Mouse (Mus musculus): ENCODE measurements around the gene Acot11. TPM values are rescaled to one million over a fixed set of nuclear protein-coding genes. Genes with fewer than 3 reads are reported as not detected.
A peak's percentile ranks its signal among the peaks of the same experiment; 100 is the strongest.
"Not testable (repeated sequence)": the region's sequence is repeated elsewhere in the genome, so short reads cannot be mapped to it uniquely, and the experiment has no call there.

Acot11 gene
- polyA plus RNA-seq, 1 experiment from 2014 or later = 1.1 TPM

DNA sequence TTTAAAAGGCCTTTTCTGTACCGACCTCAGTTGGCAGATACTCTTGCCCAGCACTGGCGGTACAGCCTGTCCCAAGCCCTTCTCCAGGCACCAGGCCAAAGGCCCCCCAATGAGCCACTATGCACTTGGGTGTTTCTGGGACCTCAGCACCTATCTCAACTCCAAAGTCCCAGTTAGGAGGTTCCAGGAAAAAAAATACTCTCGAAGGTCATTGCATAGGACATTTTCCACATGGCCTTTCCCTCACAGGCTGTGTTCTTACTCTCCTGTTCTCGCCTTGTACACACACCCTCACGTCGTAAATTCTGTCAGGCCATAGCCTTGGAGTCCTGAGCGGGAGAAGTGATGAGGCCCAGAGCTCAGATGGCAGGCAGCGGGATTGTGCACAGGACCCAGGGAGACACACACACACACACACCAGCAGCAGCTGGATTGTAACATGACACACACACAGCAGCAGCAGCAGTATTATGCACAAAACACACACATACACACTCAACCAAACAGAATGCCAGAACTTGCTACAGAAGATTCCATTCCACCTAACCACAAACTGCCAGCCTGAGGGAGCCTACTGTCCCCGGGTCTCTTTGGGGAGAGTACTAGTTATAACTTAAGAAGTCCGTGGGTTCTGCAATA lies 5.8 kb downstream of the Acot11 start:
- peak; percentile 20; the same call in 1 of the 2 replicates for ATAC-seq (ENCODE audit: insufficient read depth)
- H3K36me3 ChIP-seq (ENCODE audit: insufficient read depth) = no peaks in the 10 kb centered on the region
- H3K4me1 ChIP-seq (ENCODE audit: insufficient read depth) = no peaks in the 10 kb centered on the region
- H3K27ac ChIP-seq (ENCODE audit: low read depth) = peak overlapping the region; percentile 30; the same call in 1 of the 2 replicates
- TF ChIP-seq CTCF (IDR thresholded peaks at IDR 0.05; ENCODE audit: low read depth) = no peak
- 40% methylated on average over 10 of the region's 10 CpGs for WGBS
- H3K27me3 ChIP-seq (ENCODE audit: insufficient read depth, low read length) = no peaks in the 10 kb centered on the region
- no peaks in the 10 kb centered on the region for H3K9me3 ChIP-seq (ENCODE audit: low read depth, low read length)
- H3K4me2 ChIP-seq = peak overlapping the region; percentile 57
- DNase-seq = no peak
- H3K9ac ChIP-seq = no peak overlapping the region
- peak overlapping the region; percentile 19; the same call in 1 of the 2 replicates for H3K4me3 ChIP-seq (ENCODE audit: low read depth, low read length)

DNA sequence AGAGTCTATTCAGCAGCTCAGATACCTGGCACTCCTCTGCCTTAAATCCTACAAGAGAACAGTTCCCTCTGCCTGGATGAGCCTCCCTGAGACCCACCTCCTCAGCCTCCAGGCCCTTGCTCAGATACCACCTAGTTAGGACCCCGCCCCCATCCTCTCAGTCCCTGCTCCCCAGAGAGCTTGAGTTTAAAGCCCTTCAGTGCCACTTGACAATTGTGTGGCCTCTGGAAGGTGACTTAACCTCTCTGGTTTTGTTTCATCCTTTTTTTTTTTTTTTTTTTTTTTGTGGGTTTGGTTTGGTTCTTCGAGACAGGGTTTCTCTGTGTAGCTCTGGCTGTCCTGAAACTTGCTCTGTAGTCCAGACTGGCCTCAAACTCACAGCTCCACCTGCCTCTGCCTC lies 9.5 kb downstream of the Acot11 start:
- H3K27me3 ChIP-seq (ENCODE audit: insufficient read depth, low read length) = no peaks in the 10 kb centered on the region
- H3K4me3 ChIP-seq (ENCODE audit: low read depth, low read length) = no peak overlapping the region
- H3K4me2 ChIP-seq = no peak overlapping the region
- TF ChIP-seq CTCF (IDR thresholded peaks at IDR 0.05; ENCODE audit: low read depth) = no peak
- H3K4me1 ChIP-seq (ENCODE audit: insufficient read depth) = no peaks in the 10 kb centered on the region
- H3K36me3 ChIP-seq (ENCODE audit: insufficient read depth) = no peaks in the 10 kb centered on the region
- no peaks in the 10 kb centered on the region for H3K9me3 ChIP-seq (ENCODE audit: low read depth, low read length)
- 0 out of 2 replicates have a peak overlapping the region, but pooled peaks have one; percentile 33 for H3K27ac ChIP-seq (ENCODE audit: low read depth)
- DNase-seq (no peak), ATAC-seq (ENCODE audit: insufficient read depth) (no peak)
- H3K9ac ChIP-seq = no peak overlapping the region
- WGBS = 80% methylated on average over 2 of the region's 2 CpGs

DNA sequence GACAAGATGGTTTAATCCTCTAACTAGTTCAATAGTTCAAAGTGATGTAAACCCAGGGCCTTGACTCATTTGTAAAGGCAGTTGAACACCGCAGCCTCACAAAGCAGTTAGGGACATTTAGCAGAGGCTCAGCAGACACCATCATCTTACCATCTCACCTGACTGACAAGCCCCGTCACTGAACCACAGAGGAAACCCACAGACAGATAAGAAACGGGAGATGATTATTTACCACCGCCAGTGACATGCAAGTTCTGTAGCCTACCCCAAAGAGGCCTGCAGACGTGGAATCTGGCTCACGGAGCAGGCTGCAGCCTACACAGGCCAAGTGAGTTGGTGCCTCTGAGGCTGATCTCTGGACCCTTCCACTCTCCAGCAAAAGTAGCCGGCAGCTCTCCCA lies 10.6 kb downstream of the Acot11 start:
- DNase-seq (no peak), ATAC-seq (ENCODE audit: insufficient read depth) (no peak)
- H3K27me3 ChIP-seq (ENCODE audit: insufficient read depth, low read length) = no peaks in the 10 kb centered on the region
- no peaks in the 10 kb centered on the region for H3K9me3 ChIP-seq (ENCODE audit: low read depth, low read length)
- H3K27ac ChIP-seq (ENCODE audit: low read depth) = no peak overlapping the region
- WGBS = 79% methylated on average over 7 of the region's 7 CpGs
- no peak overlapping the region for H3K4me3 ChIP-seq (ENCODE audit: low read depth, low read length)
- no peak for TF ChIP-seq CTCF (IDR thresholded peaks at IDR 0.05; ENCODE audit: low read depth)
- H3K36me3 ChIP-seq (ENCODE audit: insufficient read depth) = no peaks in the 10 kb centered on the region
- H3K4me2 ChIP-seq = no peak overlapping the region
- H3K4me1 ChIP-seq (ENCODE audit: insufficient read depth) = no peaks in the 10 kb centered on the region
- H3K9ac ChIP-seq = no peak overlapping the region

DNA sequence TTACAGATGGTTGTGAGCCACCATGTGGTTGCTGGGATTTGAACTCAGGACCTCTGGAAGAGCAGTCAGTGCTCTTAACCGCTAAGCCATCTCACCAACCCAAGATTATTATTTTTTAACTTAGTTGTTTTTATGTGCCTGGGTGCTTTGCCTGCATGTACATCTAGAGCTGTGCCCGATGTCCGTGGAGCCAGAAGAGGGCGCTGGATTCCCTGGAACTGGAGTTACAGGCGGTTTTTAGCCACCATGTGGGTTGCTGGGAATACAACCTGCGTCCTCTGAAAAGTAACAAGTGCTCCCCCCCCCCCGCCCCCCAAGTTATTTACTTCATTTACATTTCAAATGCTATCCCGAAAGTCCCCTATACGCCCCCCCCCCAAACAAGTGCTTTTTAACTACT lies 11.0 kb downstream of the Acot11 start:
- not testable (repeated sequence) for H3K36me3 ChIP-seq (ENCODE audit: insufficient read depth); DNase-seq; H3K9me3 ChIP-seq (ENCODE audit: low read depth, low read length); H3K9ac ChIP-seq; H3K27me3 ChIP-seq (ENCODE audit: insufficient read depth, low read length); H3K4me3 ChIP-seq (ENCODE audit: low read depth, low read length); ATAC-seq (ENCODE audit: insufficient read depth); H3K27ac ChIP-seq (ENCODE audit: low read depth); H3K4me1 ChIP-seq (ENCODE audit: insufficient read depth); H3K4me2 ChIP-seq
- 93% methylated on average over 9 of the region's 9 CpGs for WGBS

DNA sequence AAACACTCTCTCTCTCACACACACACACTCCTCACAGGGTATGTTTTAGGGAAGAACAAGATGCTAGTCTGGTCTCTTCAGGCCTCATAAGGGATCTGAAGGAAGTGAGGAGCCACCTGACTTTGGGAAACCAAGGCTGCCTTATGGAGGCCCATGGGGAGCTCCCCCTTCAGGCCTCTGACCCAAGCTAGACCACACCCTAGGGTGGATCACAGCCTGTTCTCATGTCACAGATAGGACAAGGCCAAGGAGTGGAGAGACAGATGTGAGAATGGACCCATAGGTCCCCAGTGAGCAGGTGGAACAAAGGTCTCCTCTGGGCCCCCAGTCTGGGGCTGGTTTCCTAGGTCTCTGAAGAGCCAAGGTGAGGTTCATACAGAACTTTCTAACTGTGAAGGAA lies 12.5 kb downstream of the Acot11 start:
- no peak overlapping the region for H3K4me2 ChIP-seq
- DNase-seq (no peak), ATAC-seq (ENCODE audit: insufficient read depth) (no peak)
- H3K9me3 ChIP-seq (ENCODE audit: low read depth, low read length) = no peaks in the 10 kb centered on the region
- TF ChIP-seq CTCF (IDR thresholded peaks at IDR 0.05; ENCODE audit: low read depth) = no peak
- peaks cover 6% of the 10 kb centered on the region; the same call in 1 of the 2 replicates for H3K4me1 ChIP-seq (ENCODE audit: insufficient read depth)
- H3K36me3 ChIP-seq (ENCODE audit: insufficient read depth) = no peaks in the 10 kb centered on the region
- no peak overlapping the region for H3K27ac ChIP-seq (ENCODE audit: low read depth)
- no peaks in the 10 kb centered on the region for H3K27me3 ChIP-seq (ENCODE audit: insufficient read depth, low read length)
- no peak overlapping the region for H3K4me3 ChIP-seq (ENCODE audit: low read depth, low read length)
- H3K9ac ChIP-seq = no peak overlapping the region

DNA sequence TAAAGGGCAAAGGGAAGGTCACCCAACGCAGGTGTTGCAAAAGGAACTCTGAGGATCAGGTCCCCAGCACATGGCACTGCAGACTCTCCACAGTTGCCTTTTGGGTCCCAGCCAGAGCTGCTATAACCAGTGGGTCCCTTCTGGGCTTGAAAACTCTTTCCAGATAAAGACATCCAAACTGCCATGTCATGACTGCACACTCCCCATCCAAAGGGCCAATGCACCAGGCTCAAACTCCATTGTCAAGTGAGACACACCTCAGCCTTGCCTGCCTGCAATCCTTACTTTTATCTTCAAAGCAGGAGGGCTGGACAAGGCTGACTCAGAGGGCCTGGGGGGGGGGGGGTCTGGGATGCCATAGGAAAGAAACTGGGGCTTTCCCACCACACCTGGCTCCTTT lies 13.9 kb downstream of the Acot11 start:
- Histone ChIP-seq H3K27me3 (ENCODE audit: insufficient read depth, low read length) (no peaks in the 10 kb centered on the region), H3K9ac (no peak overlapping the region), H3K4me1 (ENCODE audit: insufficient read depth) (peaks cover 18% of the 10 kb centered on the region), H3K9me3 (ENCODE audit: low read depth, low read length) (no peaks in the 10 kb centered on the region), H3K4me3 (ENCODE audit: low read depth, low read length) (no peak overlapping the region), H3K36me3 (ENCODE audit: insufficient read depth) (no peaks in the 10 kb centered on the region), H3K4me2 (no peak overlapping the region), H3K27ac (ENCODE audit: low read depth) (no peak overlapping the region)
- 100% methylated on average over 1 of the region's 1 CpGs for WGBS
- no peak for ATAC-seq (ENCODE audit: insufficient read depth)
- no peak for DNase-seq
- TF ChIP-seq CTCF (IDR thresholded peaks at IDR 0.05; ENCODE audit: low read depth) = no peak

DNA sequence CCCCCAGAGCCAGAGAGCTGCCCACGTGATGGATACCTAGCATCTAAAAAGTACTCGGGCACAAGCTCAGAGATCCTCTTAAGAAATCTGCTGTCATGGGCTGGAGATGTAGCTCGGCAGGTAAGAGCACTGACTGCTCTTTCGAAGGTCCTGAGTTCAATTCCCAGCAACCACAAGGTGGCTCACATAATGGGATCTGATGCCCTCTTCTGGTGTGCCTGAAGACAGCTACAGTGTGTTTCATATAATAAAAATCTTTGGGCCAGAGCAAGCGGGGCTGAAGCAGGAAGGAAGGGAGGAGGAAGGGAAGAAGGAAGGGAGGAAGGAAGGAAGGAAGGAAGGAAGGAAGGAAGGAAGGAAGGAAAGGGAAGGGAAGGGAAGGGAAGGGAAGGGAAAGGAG lies 14.6 kb downstream of the Acot11 start:
- not testable (repeated sequence) for H3K36me3 ChIP-seq (ENCODE audit: insufficient read depth); H3K4me2 ChIP-seq; H3K27ac ChIP-seq (ENCODE audit: low read depth); H3K9ac ChIP-seq; DNase-seq; H3K9me3 ChIP-seq (ENCODE audit: low read depth, low read length); H3K27me3 ChIP-seq (ENCODE audit: insufficient read depth, low read length); ATAC-seq (ENCODE audit: insufficient read depth); H3K4me3 ChIP-seq (ENCODE audit: low read depth, low read length)
- 77% methylated on average over 5 of the region's 5 CpGs for WGBS
- peaks cover 23% of the 10 kb centered on the region for H3K4me1 ChIP-seq (ENCODE audit: insufficient read depth)

DNA sequence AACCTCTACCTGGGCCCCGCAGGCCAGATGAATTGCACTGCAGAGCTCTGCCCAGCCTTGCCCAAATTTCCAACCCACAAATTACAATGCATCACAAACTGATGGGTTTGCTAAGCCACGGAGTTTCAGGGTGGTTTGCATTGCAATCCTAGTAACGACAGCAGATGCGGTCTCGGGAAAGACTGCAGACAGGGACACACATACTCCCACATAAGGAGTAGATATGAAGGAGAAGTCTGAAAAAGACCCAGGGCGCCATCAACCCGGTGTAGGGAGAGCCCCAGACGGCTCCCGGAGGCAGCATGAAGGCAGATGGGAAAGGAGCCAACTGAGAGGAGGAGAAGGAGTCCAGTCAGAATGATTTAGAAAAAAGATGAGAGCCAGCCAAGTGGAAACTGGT lies 15.1 kb downstream of the Acot11 start:
- Histone ChIP-seq H3K27me3 (ENCODE audit: insufficient read depth, low read length) (no peaks in the 10 kb centered on the region), H3K4me2 (no peak overlapping the region), H3K4me1 (ENCODE audit: insufficient read depth) (peaks cover 23% of the 10 kb centered on the region), H3K4me3 (ENCODE audit: low read depth, low read length) (no peak overlapping the region), H3K27ac (ENCODE audit: low read depth) (no peak overlapping the region), H3K9me3 (ENCODE audit: low read depth, low read length) (no peaks in the 10 kb centered on the region), H3K36me3 (ENCODE audit: insufficient read depth) (no peaks in the 10 kb centered on the region), H3K9ac (no peak overlapping the region)
- no peak for TF ChIP-seq CTCF (IDR thresholded peaks at IDR 0.05; ENCODE audit: low read depth)
- DNase-seq (peak; percentile 57), ATAC-seq (ENCODE audit: insufficient read depth) (no peak)
- 53% methylated on average over 9 of the region's 9 CpGs for WGBS
